Mouse (Mus musculus): ENCODE data around the gene Slc38a7. TPM values are rescaled to one million over a fixed set of nuclear protein-coding genes. Genes with fewer than 3 reads are reported as not detected.

Gene Slc38a7
- polyA plus RNA-seq, 1 experiment: 26.2 TPM

DNA sequence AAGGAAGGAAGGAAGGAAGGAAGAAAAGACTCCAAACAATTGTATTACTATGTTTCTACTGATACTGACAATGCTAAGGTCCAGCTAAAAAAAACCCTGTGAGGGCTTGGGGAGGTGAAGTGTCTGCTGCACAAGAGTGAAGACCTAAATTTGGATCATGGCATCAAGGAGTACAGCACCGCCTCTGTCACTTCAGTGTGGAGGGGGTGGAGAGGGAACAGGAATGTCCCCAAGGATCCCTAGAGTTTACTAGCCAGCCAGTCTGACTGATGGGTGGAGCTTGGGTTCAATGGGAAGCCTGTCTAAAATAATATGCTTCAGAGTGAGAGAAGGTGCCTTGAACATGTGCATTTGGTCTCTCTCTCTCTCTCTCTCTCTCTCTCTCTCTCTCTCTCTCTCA, 35.1 kb downstream of the Slc38a7 start:
- H3K36me3 ChIP-seq (ENCODE audit: control insufficient read depth, insufficient read depth): no peaks in the 10 kb centered on the region
- H3K79me3 ChIP-seq (ENCODE audit: low read depth): no peaks in the 10 kb centered on the region
- H3K27me3 ChIP-seq (ENCODE audit: control insufficient read depth, insufficient read depth, insufficient read length): peaks cover 3% of the 10 kb centered on the region
- no peak overlapping the region for H3ac ChIP-seq (ENCODE audit: control insufficient read depth, insufficient read length, low read depth)
- H3K79me2 ChIP-seq (ENCODE audit: control insufficient read depth, insufficient read depth): no peaks in the 10 kb centered on the region
- no peak for TF ChIP-seq MAX (IDR thresholded peaks at IDR 0.05)
- TF ChIP-seq FOSL1 (IDR thresholded peaks at IDR 0.05; ENCODE audit: insufficient read depth, low read length, poor library complexity, severe bottlenecking): no peak
- TF ChIP-seq CTCF (IDR thresholded peaks at IDR 0.05; ENCODE audit: control insufficient read depth, insufficient read depth, insufficient read length): no peak
- TF ChIP-seq USF1 (IDR thresholded peaks at IDR 0.05; ENCODE audit: low read depth): no peak
- TF ChIP-seq CEBPB (IDR thresholded peaks at IDR 0.05; ENCODE audit: low read depth): no peak
- no peak for TF ChIP-seq MYOD1 (IDR thresholded peaks at IDR 0.05; ENCODE audit: control insufficient read depth, insufficient read length, low read depth)
- TF ChIP-seq MYOG (IDR thresholded peaks at IDR 0.05; ENCODE audit: control insufficient read depth, extremely low read depth, insufficient read length): no peak
- H3K4me3 ChIP-seq (ENCODE audit: insufficient read depth, poor library complexity, severe bottlenecking): no peak overlapping the region

DNA sequence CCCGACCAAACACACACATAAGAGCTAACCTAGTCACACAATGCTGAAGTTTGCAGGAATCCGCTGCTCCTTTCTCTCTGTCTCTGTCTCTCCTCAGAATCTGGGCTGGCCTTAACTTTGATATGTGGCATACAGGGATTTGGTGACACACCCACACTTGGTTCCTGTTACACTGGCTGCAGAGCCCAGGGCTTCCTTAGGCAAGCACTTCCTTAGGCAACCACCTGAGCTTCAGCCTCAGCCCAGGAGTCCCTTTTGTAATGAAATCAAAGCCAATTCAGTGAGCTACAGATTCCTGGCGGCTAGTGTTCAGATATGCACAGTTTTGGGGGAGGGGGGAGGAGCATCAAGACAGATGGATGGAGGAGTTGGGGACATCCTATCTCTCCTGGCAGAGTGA, 35.7 kb downstream of the Slc38a7 start:
- Histone ChIP-seq H3K79me3 (ENCODE audit: low read depth) (no peaks in the 10 kb centered on the region), H3K4me3 (ENCODE audit: insufficient read depth, poor library complexity, severe bottlenecking) (no peak overlapping the region), H3ac (ENCODE audit: control insufficient read depth, insufficient read length, low read depth) (no peak overlapping the region), H3K79me2 (ENCODE audit: control insufficient read depth, insufficient read depth) (no peaks in the 10 kb centered on the region), H3K36me3 (ENCODE audit: control insufficient read depth, insufficient read depth) (no peaks in the 10 kb centered on the region), H3K27me3 (ENCODE audit: control insufficient read depth, insufficient read depth, insufficient read length) (peaks cover 3% of the 10 kb centered on the region)
- TF ChIP-seq FOSL1 (IDR thresholded peaks at IDR 0.05; ENCODE audit: insufficient read depth, low read length, poor library complexity, severe bottlenecking): no peak
- no peak for TF ChIP-seq MYOG (IDR thresholded peaks at IDR 0.05; ENCODE audit: control insufficient read depth, extremely low read depth, insufficient read length)
- TF ChIP-seq MAX (IDR thresholded peaks at IDR 0.05): no peak

DNA sequence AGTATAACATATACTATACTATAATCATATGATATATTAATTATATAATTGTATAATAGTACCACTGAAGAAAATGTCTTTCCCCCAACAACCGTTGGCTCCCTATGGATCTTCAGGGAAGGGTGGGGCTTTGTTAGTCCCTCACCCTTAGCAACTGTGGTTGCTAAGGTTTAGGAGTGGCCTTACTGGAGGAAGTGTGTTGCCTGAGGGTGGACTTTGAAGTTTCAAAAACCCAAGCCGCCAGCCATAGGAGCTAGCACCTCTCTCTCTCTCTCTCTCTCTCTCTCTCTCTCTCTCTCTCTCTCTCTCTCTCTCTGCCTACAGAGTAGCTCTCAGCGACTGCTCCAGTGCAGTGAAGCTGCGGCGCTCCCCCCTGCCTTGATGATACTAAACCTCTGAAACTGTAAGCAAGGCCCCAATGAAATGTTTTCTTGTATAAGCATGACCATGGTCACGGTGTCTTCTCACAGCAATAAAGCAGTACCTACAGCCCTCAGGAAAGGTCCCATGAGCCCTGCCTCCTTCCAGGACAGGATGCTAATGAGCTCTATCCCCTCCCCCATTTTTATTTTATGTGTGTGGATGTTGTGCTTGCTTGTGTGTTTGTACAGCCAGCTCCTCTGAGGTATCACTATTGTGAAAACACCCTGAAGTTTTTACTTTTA, 37.2 kb downstream of the Slc38a7 start:
- Histone ChIP-seq H3K27me3 (ENCODE audit: control insufficient read depth, insufficient read depth, insufficient read length) (peaks cover 3% of the 10 kb centered on the region), H3K79me2 (ENCODE audit: control insufficient read depth, insufficient read depth) (no peaks in the 10 kb centered on the region), H3K36me3 (ENCODE audit: control insufficient read depth, insufficient read depth) (no peaks in the 10 kb centered on the region), H3K4me3 (ENCODE audit: insufficient read depth, poor library complexity, severe bottlenecking) (no peak overlapping the region), H3ac (ENCODE audit: control insufficient read depth, insufficient read length, low read depth) (no peak overlapping the region), H3K79me3 (ENCODE audit: low read depth) (no peaks in the 10 kb centered on the region)
- TF ChIP-seq FOSL1 (IDR thresholded peaks at IDR 0.05; ENCODE audit: insufficient read depth, low read length, poor library complexity, severe bottlenecking): no peak
- TF ChIP-seq USF1 (IDR thresholded peaks at IDR 0.05; ENCODE audit: low read depth): no peak

DNA sequence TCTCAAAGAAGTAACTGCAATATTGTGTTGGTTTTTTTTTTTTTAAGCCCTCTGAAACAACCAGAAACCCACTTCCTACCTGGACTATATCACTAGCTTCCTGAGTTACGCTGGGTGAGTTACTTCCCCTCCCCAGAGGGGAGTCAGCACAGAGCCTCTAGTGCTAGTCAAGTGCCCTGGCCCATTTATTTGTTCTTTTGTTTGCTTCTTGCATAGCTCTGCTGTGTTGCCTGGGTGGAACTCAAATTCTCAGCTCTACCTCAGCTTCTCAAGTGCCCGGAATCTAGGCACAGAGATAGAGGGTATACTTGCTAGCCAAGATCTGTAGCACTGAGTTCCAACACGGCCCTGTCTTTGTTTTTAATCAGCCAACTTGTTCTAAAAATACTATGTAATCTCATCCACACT, 43.2 kb downstream of the Slc38a7 start:
- H3ac ChIP-seq (ENCODE audit: control insufficient read depth, insufficient read length, low read depth): no peak overlapping the region
- TF ChIP-seq CTCF (IDR thresholded peaks at IDR 0.05; ENCODE audit: control insufficient read depth, insufficient read depth, insufficient read length): no peak
- no peak for TF ChIP-seq MAX (IDR thresholded peaks at IDR 0.05)
- TF ChIP-seq MYOG (IDR thresholded peaks at IDR 0.05; ENCODE audit: control insufficient read depth, extremely low read depth, insufficient read length): no peak
- no peak for TF ChIP-seq CEBPB (IDR thresholded peaks at IDR 0.05; ENCODE audit: low read depth)
- no peak for TF ChIP-seq USF1 (IDR thresholded peaks at IDR 0.05; ENCODE audit: low read depth)
- TF ChIP-seq FOSL1 (IDR thresholded peaks at IDR 0.05; ENCODE audit: insufficient read depth, low read length, poor library complexity, severe bottlenecking): no peak
- TF ChIP-seq MYOD1 (IDR thresholded peaks at IDR 0.05; ENCODE audit: control insufficient read depth, insufficient read length, low read depth): no peak
- H3K4me3 ChIP-seq (ENCODE audit: insufficient read depth, poor library complexity, severe bottlenecking): no peak overlapping the region
- H3K79me2 ChIP-seq (ENCODE audit: control insufficient read depth, insufficient read depth): peaks cover 26% of the 10 kb centered on the region
- no peaks in the 10 kb centered on the region for H3K36me3 ChIP-seq (ENCODE audit: control insufficient read depth, insufficient read depth)
- peaks cover 19% of the 10 kb centered on the region for H3K79me3 ChIP-seq (ENCODE audit: low read depth)
- H3K27me3 ChIP-seq (ENCODE audit: control insufficient read depth, insufficient read depth, insufficient read length): peaks cover 3% of the 10 kb centered on the region

DNA sequence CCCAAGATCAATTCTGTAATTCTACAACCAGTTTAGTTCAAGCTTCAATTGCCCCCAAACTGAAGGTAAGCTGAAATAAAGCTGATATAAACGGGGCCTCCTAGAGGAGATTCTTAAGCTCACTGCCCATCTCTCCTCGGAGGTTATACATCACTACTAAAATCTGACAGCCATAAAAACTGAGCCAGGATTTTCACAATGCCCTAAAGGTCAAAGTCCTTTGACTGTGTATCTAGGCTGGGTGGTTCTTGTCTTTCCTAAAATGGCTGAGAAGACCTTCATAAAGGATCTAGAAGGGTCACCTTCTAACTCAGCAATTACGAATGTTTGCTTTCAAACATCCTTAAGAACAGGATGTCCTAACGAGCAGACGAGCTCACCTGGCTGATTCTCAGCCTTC, 44.2 kb downstream of the Slc38a7 start:
- peaks cover under 1% of the 10 kb centered on the region for H3K27me3 ChIP-seq (ENCODE audit: control insufficient read depth, insufficient read depth, insufficient read length)
- peaks cover 29% of the 10 kb centered on the region for H3K79me3 ChIP-seq (ENCODE audit: low read depth)
- peaks cover 36% of the 10 kb centered on the region for H3K79me2 ChIP-seq (ENCODE audit: control insufficient read depth, insufficient read depth)
- H3ac ChIP-seq (ENCODE audit: control insufficient read depth, insufficient read length, low read depth): no peak overlapping the region
- no peak overlapping the region for H3K4me3 ChIP-seq (ENCODE audit: insufficient read depth, poor library complexity, severe bottlenecking)
- peaks cover 1% of the 10 kb centered on the region for H3K36me3 ChIP-seq (ENCODE audit: control insufficient read depth, insufficient read depth)
- TF ChIP-seq CEBPB (IDR thresholded peaks at IDR 0.05; ENCODE audit: low read depth) (no peak), MYOD1 (IDR thresholded peaks at IDR 0.05; ENCODE audit: control insufficient read depth, insufficient read length, low read depth) (no peak), MYOG (IDR thresholded peaks at IDR 0.05; ENCODE audit: control insufficient read depth, extremely low read depth, insufficient read length) (no peak), FOSL1 (IDR thresholded peaks at IDR 0.05; ENCODE audit: insufficient read depth, low read length, poor library complexity, severe bottlenecking) (no peak), CTCF (IDR thresholded peaks at IDR 0.05; ENCODE audit: control insufficient read depth, insufficient read depth, insufficient read length) (no peak), USF1 (IDR thresholded peaks at IDR 0.05; ENCODE audit: low read depth) (no peak), MAX (IDR thresholded peaks at IDR 0.05) (no peak)

DNA sequence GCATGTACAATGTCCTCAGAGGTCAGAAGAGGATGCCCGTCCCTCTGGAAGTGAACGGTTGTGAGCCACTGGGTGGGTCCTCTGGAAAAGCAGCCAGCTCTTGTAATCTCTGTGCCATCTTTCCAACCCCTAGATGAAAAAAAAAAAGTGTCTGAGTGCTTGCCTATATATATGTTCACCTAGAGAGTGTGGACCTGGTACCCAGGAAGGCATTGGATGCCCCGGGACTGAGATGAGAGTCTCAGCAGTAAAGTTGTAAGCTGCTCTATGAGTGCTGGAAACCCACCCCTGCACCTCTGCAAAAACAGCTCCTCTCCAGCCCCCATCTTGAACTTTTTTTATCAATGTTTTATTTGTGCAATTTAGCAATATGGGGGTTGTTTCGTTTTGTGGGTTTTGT, 44.7 kb downstream of the Slc38a7 start:
- Histone ChIP-seq H3K79me3 (ENCODE audit: low read depth) (peaks cover 34% of the 10 kb centered on the region), H3ac (ENCODE audit: control insufficient read depth, insufficient read length, low read depth) (no peak overlapping the region), H3K36me3 (ENCODE audit: control insufficient read depth, insufficient read depth) (peaks cover 6% of the 10 kb centered on the region), H3K4me3 (ENCODE audit: insufficient read depth, poor library complexity, severe bottlenecking) (no peak overlapping the region), H3K79me2 (ENCODE audit: control insufficient read depth, insufficient read depth) (peaks cover 41% of the 10 kb centered on the region), H3K27me3 (ENCODE audit: control insufficient read depth, insufficient read depth, insufficient read length) (no peaks in the 10 kb centered on the region)
- TF ChIP-seq CTCF (IDR thresholded peaks at IDR 0.05; ENCODE audit: control insufficient read depth, insufficient read depth, insufficient read length) (no peak), FOSL1 (IDR thresholded peaks at IDR 0.05; ENCODE audit: insufficient read depth, low read length, poor library complexity, severe bottlenecking) (no peak), MAX (IDR thresholded peaks at IDR 0.05) (no peak), MYOD1 (IDR thresholded peaks at IDR 0.05; ENCODE audit: control insufficient read depth, insufficient read length, low read depth) (no peak), CEBPB (IDR thresholded peaks at IDR 0.05; ENCODE audit: low read depth) (no peak), USF1 (IDR thresholded peaks at IDR 0.05; ENCODE audit: low read depth) (no peak), MYOG (IDR thresholded peaks at IDR 0.05; ENCODE audit: control insufficient read depth, extremely low read depth, insufficient read length) (no peak)
